Mouse (Mus musculus) forebrain, embryonic 10.5 days (tissue): ENCODE measurements at regions not wholly inside any gene's neighbourhood (a gene's known extent, or its start where the extent isn't known, plus 50 kb on each side); places are given as distances from the start of the nearest gene placed in this dataset.

Source experiments
- DNase-seq: peaks from one replicate; pipeline ENCODE4 v3.0.0-alpha.2; 2017; ENCODE audit warnings: low spot score; ENCODE audit errors: extremely low spot score
- H3K27ac ChIP-seq: fragments of 300-500 bp; sonication (generic); 2 replicates; pipeline ENCODE4 v1.5.1; 2016; ENCODE audit warnings: mild to moderate bottlenecking
- H3K27me3 ChIP-seq: fragments of 300-500 bp; sonication (generic); 2 replicates; pipeline ENCODE4 v1.6.1; 2016; ENCODE audit warnings: mild to moderate bottlenecking; ENCODE audit not compliant: poor library complexity, severe bottlenecking
- H3K36me3 ChIP-seq: fragments of 300-500 bp; sonication (generic); replicated peaks from 2 replicates; pipeline ENCODE4 v1.6.1; 2016; ENCODE audit warnings: mild to moderate bottlenecking, moderate library complexity
- H3K4me1 ChIP-seq: fragments of 300-500 bp; sonication (generic); 2 replicates; pipeline ENCODE4 v1.6.1; 2016
- H3K4me3 ChIP-seq: fragments of 300-500 bp; sonication (generic); 2 replicates; pipeline ENCODE4 v1.5.1; 2016; ENCODE audit warnings: mild to moderate bottlenecking, moderate library complexity
- H3K9me3 ChIP-seq: fragments of 300-500 bp; sonication (generic); 2 replicates; pipeline ENCODE4 v1.6.1; 2016; ENCODE audit warnings: mild to moderate bottlenecking, moderate library complexity
- WGBS: fragments of 180-500 bp; shearing (Covaris S2); methylation state at CpG from one replicate; pipeline ENCODE4 v1.1.7; 2016; 5-methylcytosine and 5-hydroxymethylcytosine counted together

DNA sequence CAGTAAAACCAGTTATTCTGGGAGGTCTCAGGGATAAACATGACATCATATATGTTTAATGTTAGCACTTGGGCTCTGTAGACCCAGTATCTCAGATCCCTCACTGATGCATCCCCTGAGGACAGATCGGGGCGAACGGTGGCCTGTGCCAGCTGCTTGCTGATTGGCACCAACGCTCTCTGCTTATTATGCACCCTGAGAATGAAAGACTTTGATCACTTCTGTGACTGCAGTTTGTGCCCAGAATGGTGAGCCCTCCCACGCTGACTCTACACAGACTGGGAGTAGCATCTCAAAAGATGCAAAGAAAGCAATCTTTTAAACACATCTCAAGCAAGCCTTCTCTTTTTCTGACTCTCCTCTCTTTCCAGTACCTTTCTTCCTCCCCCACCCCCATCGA lies 82.2 kb upstream of the Glrp1 start:
- H3K4me1 ChIP-seq, result peaks cover 13% of the 10 kb centered on the region
- DNase-seq, result no peak
- H3K4me3 ChIP-seq, result no peak overlapping the region
- H3K27me3 ChIP-seq, result 0 out of 2 replicates have a peak, but pooled peaks cover 5% of the 10 kb centered on the region
- 91% methylated on average over 6 of the region's 6 CpGs for WGBS
- H3K9me3 ChIP-seq, result no peaks in the 10 kb centered on the region
- H3K36me3 ChIP-seq, result no peaks in the 10 kb centered on the region
- no peak overlapping the region for H3K27ac ChIP-seq

DNA sequence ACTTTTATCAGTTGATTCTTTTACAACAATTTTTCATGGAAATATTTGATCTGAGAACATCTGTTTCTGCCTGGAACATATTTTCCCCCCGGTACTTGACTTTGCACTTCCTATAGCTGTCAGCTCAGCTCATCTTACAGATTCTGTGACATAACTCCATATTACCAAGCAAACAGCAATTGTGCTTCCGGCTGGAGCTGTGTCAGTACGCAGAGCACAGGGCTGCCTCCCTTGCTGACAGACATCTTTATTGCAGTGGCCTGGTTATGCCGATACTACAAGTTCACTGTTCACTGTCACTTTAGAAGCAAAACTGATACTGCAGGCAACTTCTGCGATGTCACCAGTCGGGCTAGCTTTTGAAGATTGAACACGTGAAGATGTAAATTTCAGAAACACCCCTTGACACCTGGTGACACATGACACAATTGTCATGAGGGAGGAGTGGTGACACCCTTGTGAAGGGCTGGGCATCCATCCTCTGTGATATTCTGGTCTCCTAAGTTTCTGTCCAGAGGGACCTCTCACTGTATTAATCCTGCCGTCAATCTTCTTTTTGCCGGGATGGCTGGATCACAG lies 81.0 kb upstream of the Glrp1 start:
- no peak overlapping the region for H3K27ac ChIP-seq
- H3K36me3 ChIP-seq, result no peaks in the 10 kb centered on the region
- H3K27me3 ChIP-seq, result 0 out of 2 replicates have a peak, but pooled peaks cover 5% of the 10 kb centered on the region
- peaks cover 13% of the 10 kb centered on the region for H3K4me1 ChIP-seq
- WGBS, result 91% methylated on average over 9 of the region's 9 CpGs
- H3K4me3 ChIP-seq, result no peak overlapping the region
- H3K9me3 ChIP-seq, result no peaks in the 10 kb centered on the region
- no peak for DNase-seq

DNA sequence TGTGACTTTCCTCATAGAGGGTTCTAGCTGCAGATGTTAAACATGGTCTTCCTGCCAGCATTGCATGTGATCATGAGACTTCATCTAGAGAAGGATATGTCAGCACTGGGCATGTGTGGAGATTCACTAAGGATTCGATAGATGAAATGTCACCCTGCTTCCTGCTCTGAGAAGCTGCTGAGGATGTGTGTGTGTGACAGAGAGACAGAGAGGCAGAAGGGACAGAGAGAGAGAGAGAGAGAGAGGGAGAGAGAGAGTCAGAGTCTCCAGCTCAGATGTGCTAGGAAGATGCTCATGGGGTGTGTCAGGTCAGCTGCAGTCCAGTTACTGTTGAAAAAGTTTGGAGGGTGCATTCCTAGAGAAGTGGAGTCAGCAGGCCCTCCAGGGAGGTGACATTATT lies 78.9 kb upstream of the Glrp1 start:
- WGBS, result 93% methylated on average over 1 of the region's 1 CpGs
- Histone ChIP-seq H3K4me1 (peaks cover 5% of the 10 kb centered on the region; the same call in 1 of the 2 replicates), H3K36me3 (no peaks in the 10 kb centered on the region), H3K4me3 (no peak overlapping the region), H3K27me3 (no peaks in the 10 kb centered on the region), H3K27ac (no peak overlapping the region), H3K9me3 (no peaks in the 10 kb centered on the region)
- DNase-seq, result no peak

DNA sequence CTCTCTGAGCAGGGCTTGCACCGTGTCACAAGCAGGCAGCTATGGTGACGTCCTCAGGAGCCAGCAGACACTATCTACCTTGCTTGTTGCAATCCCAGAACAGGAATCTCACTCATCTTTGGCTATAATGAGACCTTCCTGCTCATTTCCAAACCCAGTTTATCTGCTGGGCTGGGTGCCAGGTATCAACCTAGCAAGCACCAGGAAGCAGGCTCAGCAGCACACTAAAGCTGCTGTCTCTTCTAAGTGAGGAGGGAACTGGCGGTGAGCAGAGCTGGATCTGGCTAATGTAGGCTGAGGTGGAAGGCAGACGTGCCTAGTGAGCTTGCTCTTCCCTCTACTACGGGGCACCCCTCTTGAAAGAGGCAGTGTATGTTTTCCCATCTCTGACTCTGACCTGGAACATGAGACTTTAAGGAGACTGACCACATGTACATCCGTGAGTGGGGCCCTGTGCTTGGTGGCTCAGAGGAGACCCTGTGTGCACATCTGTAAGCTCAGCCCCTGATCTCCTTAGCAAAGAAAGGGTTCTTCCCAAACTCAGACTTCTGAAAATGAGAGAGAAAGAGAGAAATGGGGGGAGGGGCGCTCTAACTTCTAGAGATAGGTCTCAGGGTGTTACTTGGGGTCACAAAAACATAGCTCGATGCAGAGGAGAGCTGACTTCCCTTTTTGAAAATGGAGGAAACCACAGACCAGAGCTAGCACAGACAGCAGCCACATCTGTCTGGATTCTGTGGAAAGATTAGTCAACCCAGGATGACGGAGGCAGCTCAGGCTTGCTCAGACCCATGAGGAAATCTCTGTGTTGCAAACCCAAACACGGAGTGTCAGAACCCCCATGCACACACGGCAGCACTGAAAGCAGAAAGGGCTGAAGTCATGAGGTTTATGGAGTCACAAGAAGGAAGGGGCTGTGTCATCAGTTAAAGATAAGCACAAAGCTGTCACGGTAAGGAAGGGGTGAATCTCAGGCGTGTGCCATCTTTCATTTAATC lies 77.3 kb upstream of the Glrp1 start:
- no peaks in the 10 kb centered on the region for H3K9me3 ChIP-seq
- no peak for DNase-seq
- peaks cover 5% of the 10 kb centered on the region; the same call in 1 of the 2 replicates for H3K4me1 ChIP-seq
- H3K36me3 ChIP-seq, result no peaks in the 10 kb centered on the region
- 0 out of 2 replicates have a peak, but pooled peaks cover 7% of the 10 kb centered on the region for H3K27me3 ChIP-seq
- 85% methylated on average over 13 of the region's 13 CpGs for WGBS
- H3K4me3 ChIP-seq, result no peak overlapping the region
- H3K27ac ChIP-seq, result no peak overlapping the region

DNA sequence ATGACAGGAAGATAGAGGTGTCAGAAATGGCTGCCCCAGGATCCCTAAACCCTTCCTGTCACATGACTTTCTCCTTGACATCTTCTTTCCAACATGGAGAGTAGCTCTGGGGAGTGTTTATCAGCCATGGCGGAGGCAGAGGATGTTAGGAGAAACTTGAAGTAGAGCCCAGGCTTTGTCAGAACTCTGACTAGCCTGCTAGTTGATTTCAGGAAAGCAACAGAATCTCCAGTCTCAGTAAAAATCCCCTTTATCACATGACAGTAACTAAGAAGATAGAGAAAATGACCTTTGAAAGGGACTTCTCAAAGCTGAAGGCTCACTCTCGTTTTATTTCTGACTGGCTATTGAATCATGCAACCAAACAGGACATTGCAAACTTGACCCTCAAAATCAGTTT lies 76.3 kb upstream of the Glrp1 start:
- H3K4me3 ChIP-seq, result no peak overlapping the region
- no peaks in the 10 kb centered on the region for H3K9me3 ChIP-seq
- peaks cover 5% of the 10 kb centered on the region; the same call in 1 of the 2 replicates for H3K4me1 ChIP-seq
- DNase-seq, result no peak
- WGBS, result 86% methylated on average over 2 of the region's 2 CpGs
- no peak overlapping the region for H3K27ac ChIP-seq
- H3K36me3 ChIP-seq, result no peaks in the 10 kb centered on the region
- H3K27me3 ChIP-seq, result 0 out of 2 replicates have a peak, but pooled peaks cover 7% of the 10 kb centered on the region

DNA sequence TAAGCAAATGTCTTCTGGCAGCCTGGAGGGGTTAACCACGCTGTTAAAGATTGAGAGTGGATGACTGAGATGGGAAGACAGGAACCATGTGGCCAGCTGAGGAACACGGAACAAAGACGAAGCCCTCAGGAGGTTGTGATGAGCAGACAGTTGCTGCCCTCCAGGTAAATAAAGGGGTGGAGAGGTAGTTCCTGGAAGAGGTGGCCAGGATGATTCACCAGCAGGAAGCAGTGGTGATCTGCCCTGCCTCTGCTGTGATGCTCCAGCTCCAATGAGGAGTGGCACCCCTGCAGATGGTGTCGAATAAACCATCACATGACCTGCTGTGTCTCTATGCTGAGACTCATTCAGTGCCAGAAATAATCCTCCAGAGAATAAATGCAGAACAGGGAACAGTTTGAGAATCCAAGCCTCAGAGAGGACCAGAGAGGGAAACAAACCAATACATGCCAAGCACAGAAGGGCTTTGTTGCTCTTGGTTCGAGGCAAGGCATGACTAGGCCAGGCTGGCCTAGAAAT lies 74.7 kb upstream of the Glrp1 start:
- no peak for DNase-seq
- 81% methylated on average over 5 of the region's 5 CpGs for WGBS
- no peak overlapping the region for H3K27ac ChIP-seq
- H3K9me3 ChIP-seq, result no peaks in the 10 kb centered on the region
- 0 out of 2 replicates have a peak, but pooled peaks cover 7% of the 10 kb centered on the region for H3K27me3 ChIP-seq
- H3K4me1 ChIP-seq, result peaks cover 6% of the 10 kb centered on the region; the same call in 1 of the 2 replicates
- no peak overlapping the region for H3K4me3 ChIP-seq
- no peaks in the 10 kb centered on the region for H3K36me3 ChIP-seq

DNA sequence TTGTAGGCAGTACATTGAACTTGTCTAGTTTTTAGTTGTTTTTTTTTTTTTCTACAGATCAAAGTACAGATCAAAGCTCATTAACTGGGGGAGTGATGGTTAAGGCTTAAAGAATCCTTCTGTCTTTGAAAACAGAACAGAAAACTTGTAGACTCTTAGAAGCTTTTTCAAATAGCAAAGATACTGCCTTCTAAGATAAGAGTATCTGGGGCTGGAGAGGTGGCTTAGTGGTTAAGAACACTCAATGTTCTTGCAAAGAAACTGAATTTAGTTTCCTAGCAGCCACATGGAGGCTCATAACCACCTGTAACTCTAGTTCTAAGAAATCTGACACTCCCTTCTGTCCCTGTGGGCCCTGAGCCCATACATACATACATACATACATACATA lies 68.4 kb upstream of the Glrp1 start:
- no peaks in the 10 kb centered on the region for H3K36me3 ChIP-seq
- no peak overlapping the region for H3K27ac ChIP-seq
- no peaks in the 10 kb centered on the region for H3K9me3 ChIP-seq
- no peak overlapping the region for H3K4me3 ChIP-seq
- peaks cover 19% of the 10 kb centered on the region for H3K27me3 ChIP-seq
- DNase-seq, result no peak
- peaks cover 20% of the 10 kb centered on the region for H3K4me1 ChIP-seq

DNA sequence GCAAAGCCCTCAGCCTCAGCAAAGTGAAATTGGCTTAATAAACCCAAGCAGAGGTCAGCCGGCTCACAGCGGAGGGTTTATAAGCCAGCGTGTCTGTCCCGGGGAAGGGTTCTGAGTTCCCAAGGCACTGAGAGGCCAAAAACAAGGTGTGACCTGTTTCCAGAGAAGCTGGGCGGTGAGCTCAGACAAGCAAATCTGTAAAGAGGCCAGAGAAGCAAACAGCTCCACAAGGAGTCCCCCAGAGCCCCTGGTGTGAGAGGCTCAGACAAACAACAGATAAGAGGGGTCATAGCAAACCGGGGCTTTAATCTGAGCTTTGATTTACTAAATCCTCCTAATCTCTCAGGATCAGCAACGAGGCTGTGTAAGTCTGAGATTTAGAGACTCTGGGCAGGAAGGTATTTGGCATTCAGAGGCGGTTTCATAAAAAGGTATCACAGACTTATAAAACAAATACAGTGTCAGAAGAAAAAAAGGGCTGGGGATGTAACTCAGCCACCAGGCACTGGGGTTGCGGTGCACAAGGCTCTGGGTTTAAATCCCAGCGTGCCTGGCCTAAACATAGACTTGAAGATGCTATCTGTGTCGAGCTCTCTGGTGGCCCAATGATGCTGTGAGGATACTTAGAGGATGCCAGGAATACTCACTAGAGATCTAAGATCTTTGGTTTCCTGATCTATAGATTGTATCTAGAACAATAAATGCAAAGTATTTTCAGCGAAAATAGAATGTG lies 67.8 kb upstream of the Glrp1 start:
- DNase-seq, result peak; percentile 34
- H3K9me3 ChIP-seq, result no peaks in the 10 kb centered on the region
- peaks cover 13% of the 10 kb centered on the region for H3K27me3 ChIP-seq
- no peaks in the 10 kb centered on the region for H3K36me3 ChIP-seq
- WGBS, result 12% methylated on average over 12 of the region's 12 CpGs
- H3K27ac ChIP-seq, result peak overlapping the region; percentile 63; the same call in 1 of the 2 replicates
- no peak overlapping the region for H3K4me3 ChIP-seq
- H3K4me1 ChIP-seq, result peaks cover 20% of the 10 kb centered on the region

DNA sequence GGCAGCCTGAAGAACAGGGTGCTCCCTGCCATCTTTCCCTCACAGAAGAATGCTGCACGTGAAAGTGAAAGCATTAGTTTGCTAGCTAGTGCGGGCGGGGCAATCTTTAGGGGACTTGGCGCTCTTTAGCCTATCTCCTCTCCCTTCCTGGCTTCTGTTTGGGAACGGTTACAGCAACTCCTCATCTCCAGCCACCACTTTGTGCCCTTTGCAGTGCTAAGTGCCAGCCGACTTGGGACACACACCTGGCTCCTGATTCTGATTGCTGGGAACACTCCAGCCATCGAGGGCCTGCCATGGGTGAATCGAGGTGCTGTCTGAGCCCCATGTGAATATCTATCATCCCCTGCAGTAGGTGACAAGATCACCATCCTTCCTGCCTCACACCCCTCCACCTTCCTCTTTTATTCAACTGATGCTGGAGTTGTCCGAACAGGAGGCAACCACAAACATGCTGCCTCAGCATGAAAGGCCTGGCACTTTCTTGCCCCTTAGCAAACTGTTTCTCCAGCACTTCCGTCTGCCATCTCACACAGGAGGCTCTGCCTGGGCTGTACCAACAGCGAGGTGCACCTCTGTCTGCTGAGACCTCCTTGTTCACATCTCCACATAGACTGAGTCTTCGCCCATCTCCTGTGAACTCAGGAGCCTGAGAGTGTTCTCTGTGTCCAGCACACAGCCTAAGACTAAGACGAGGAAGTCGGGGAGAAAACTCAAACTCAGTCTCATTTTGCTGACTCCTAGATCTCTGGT lies 66.2 kb upstream of the Glrp1 start:
- peaks cover 13% of the 10 kb centered on the region for H3K27me3 ChIP-seq
- peaks cover 20% of the 10 kb centered on the region for H3K4me1 ChIP-seq
- H3K27ac ChIP-seq, result no peak overlapping the region
- H3K9me3 ChIP-seq, result peaks cover 9% of the 10 kb centered on the region
- WGBS, result 78% methylated on average over 14 of the region's 14 CpGs
- H3K4me3 ChIP-seq, result no peak overlapping the region
- no peak for DNase-seq
- no peaks in the 10 kb centered on the region; the same call in 1 of the 2 replicates for H3K36me3 ChIP-seq

DNA sequence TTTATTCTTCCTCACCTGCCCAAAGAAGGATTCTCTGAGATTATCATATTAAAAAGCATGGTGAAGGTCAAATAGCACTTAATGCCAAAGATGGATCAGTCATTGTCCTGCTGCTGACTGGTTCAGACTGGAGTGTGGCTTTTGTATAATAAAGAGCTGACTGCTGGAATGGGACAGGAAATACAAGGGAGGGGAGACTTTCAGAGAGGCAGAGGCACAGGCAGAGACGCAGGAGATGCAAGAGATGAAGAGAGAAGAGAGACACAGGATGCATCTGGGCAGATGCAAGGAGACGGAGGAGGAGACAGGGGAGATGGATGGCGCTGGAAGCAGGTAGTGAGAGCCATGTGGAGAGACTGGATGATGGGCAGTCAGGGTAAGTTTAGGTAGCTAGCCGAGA lies 65.4 kb upstream of the Glrp1 start:
- no peak for DNase-seq
- H3K36me3 ChIP-seq, result no peaks in the 10 kb centered on the region; the same call in 1 of the 2 replicates
- H3K9me3 ChIP-seq, result peaks cover 9% of the 10 kb centered on the region
- H3K27me3 ChIP-seq, result peaks cover 13% of the 10 kb centered on the region
- no peak overlapping the region for H3K27ac ChIP-seq
- H3K4me3 ChIP-seq, result no peak overlapping the region
- WGBS, result 67% methylated on average over 4 of the region's 4 CpGs
- peaks cover 20% of the 10 kb centered on the region for H3K4me1 ChIP-seq

DNA sequence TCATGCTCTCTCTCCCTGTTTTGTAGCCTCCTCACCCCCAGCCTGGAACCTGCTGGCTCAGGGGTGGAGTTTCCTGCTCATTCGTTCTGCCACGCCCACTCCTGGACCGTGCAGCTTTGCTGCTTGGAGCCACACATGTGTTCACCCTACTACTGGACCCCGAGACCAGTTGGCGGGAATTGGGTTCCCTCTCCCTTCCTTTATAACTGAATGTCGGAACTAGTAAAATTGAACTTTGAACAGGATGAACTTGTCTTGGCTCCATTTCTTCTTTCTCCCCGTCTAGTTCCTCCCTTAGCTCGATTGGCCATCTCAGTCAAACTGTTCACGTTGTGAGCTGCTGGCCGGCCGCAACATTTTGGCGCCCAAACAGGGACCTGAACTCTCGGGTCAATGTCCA lies 62.3 kb upstream of the Glrp1 start:
- Histone ChIP-seq H3K36me3 (no peaks in the 10 kb centered on the region; the same call in 1 of the 2 replicates), H3K27ac (no peak overlapping the region), H3K27me3 (peaks cover 13% of the 10 kb centered on the region), H3K9me3 (peaks cover 9% of the 10 kb centered on the region), H3K4me1 (peaks cover 19% of the 10 kb centered on the region), H3K4me3 (no peak overlapping the region)
- DNase-seq, result no peak
- 93% methylated on average over 13 of the region's 13 CpGs for whole genome bisulfite sequencing
